Mouse (Mus musculus) neutrophil, adult 5-6 weeks (primary cell): ENCODE measurements around the gene Meis1. TPM values are rescaled to one million over a fixed set of nuclear protein-coding genes. Genes with fewer than 3 reads are reported as not detected.

Experiments used
- ATAC-seq: fragments of 151-379, 151-347 bp; 2 replicates; pipeline ENCODE4 v1.8.0; 2017; ENCODE audit warnings: mild to moderate bottlenecking, moderate TSS enrichment; ENCODE audit not compliant: insufficient number of reproducible peaks, poor library complexity, low FRiP score, severe bottlenecking; ENCODE audit errors: extremely low read depth
- total RNA-seq: library from RNA; stranded (forward); fragments of 200-1000 nt; gene quantifications from 2 replicates; pipeline ENCODE4 v1.2.3, GENCODE M21; 2017

Gene Meis1
- total RNA-seq, 1 experiment from 2014 or later: 3.6 TPM

DNA sequence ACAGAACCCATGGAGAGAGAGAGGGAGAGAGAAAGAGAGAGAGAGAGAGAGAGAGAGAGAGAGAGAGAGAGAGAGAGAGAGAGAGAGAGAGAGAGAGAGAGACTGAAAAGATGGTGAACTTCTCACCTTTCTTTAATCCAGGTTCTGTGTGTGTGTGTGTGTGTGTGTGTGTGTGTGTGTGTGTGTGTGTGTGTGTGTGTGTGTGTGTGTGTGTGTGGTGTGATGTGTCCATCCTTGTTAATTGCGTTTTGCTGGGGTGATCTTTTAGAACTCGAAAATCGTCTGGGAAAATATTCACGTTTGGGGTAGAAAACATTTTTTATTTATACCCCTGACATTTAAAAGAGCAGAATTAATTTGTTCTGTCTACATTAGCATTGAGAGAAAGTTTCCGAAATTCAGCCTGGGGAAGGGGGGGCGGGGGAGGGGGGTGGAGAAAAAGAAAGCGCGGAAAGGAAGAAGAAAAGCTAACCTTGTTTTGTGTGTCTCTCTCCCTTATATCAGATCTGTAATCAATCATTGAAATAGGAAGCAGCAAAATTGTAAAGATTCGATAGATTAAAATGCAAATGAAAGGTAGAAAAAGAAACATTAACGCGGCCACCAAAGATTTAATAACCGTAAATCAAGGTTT lies 146.6 kb downstream of the Meis1 start:
- ATAC-seq: no peak

DNA sequence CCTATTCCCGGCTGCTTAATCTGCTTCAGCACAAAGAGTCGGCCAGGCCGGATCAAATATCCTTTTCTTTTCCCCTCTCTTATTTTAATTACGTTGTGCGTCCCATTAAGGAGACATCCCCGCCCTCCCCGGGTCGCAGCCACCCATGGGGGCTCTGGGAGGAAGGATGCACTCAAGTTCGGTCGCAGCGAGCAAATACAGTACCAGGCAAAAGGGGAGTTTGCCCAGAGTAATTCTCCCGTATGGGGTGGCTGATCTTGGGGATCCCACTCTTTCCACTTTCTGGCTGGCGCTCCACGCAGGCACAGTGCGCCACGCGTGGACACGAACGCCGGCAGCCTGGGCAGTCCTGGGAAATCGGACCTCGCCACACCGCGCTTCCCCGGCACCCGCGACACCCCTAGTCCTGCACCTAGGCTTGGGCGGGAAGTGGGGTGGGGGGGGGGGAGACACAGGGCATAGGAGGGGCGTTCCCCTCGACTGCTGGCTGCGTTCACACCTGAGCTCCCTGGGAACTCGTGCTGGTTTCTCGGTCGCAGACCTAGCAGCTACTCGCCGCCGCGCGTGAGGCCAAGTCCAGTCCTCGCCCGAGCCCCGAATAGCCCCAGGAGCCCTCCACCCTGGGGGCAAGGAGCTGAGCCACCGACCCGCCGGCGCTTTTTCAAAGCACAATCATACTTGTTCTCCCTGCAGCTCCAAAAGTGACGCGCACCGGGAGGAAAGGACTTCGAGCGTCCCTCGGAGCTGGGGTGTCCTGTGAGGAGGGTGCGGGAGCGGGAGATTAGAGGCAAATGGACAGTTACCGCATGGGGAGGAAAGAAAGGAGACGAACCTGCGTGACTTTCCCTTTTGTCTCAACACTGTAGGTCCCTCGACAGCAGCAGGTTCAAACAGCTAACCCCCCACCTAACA lies 147.4 kb downstream of the Meis1 start:
- ATAC-seq: no peak

DNA sequence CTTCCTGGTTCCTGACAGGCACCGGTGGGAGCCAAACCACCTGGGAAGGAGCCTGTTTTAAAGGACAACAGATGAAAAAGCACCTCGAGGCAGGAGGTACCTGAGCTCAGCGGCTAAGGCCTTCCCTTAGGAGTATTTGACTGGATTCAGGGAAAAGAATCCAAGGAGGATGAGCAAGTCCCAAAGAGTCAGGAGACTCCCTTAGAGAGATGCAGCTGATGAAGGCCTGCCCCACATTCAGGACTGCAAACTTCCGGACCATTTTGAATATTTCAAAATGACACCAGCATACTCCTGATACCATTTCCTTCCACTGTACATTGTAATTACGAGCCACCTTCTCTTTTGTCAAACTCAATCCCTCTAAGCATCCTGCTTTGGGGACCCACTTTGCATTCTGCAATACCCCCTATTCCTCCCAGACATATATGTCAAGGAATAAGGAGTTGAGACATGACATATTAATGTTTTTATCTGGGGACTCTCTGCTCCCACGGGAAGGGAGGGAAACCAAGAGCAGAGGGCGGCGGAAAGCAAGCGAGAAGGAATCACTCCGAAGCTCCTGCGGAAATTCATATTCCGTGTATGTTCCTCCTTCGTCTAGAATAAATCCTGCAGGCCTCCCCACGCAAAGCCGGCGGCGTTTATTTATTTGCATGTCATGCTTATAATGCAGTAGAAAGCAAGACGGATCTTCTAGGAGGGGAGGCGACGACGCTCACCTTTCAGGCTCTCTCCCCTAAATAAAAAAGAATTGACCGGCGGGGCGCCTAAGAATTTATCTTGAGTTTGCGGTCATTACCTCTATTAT lies 148.5 kb downstream of the Meis1 start:
- ATAC-seq: no peak

GRCm38 (mm10) chr11:18869429-18869969 lies 149.3 kb downstream of the Meis1 start:
- ATAC-seq: no peak

GRCm38 (mm10) chr11:18867665-18868064 lies 151.1 kb downstream of the Meis1 start:
- ATAC-seq: no peak

DNA sequence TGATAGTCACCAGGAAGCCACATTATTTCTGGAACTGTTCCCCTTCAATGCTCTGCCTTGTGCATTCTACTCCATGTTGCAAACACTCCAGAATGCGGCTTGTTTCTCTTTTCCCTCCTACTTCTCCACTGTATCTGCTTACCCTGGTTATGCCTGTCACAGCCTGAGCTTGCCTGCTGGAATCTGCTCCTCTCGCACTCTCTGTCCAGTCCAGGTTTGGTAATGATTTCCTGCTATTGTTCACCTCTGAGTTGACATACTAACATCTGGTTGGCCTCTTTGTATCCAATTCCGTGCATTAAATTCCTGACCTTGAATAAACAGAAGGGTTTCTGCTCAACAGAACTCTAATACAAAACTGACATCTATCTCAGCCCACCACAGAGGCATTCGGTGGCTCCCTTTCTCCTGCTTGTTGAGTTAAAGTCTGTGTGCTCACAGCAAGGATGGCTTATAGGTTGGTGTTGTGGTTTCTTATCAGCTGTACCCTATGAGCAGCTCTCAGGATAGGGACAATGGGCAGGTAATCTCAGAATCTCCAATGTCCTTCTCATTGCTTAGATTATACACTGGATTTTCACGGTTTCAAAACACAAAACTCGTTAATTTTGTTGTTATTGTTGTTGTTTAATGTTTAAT lies 152.5 kb downstream of the Meis1 start:
- ATAC-seq: no peak

- ATAC-seq: no peak
Measured at GRCm38 (mm10) chr11:18850772-18851171, 168.0 kb downstream of the Meis1 start.

- no peak for ATAC-seq
Measured at GRCm38 (mm10) chr11:18847650-18848049, 171.1 kb downstream of the Meis1 start.

- no peak for ATAC-seq
Measured at GRCm38 (mm10) chr11:18846472-18846871, 172.3 kb downstream of the Meis1 start.

- ATAC-seq: no peak
Measured at GRCm38 (mm10) chr11:18845900-18846299, 172.9 kb downstream of the Meis1 start.

GRCm38 (mm10) chr11:18845466-18845865 lies 173.3 kb downstream of the Meis1 start:
- ATAC-seq: no peak

DNA sequence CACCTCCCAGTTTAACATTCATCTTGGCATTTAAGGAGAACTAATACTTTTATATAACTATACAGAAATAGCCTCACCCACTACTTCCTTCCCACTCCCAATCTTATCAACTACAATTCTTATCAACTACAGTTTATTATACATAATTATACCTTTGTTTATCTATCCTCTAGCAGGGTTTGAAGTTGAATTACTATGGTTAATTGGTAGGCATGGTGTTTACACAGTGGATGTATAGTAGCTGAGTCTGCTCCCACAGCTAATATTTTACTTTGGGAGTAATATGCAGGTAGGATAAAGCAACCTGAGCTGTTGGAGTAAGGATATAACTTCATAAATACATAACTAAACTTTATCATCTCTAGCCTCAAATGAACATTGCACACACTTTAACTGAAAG lies 188.7 kb downstream of the Meis1 start:
- no peak for ATAC-seq
